Comparison of ENCODE assay signal across 27 mouse cellular contexts in genomic region chr2:9733243-9733642, GRCm38 (mm10).
"Had no signal": no experiment of that assay in that cellular context is flagged by ENCODE, and none has a peak within 500 bp of the region (broad histone marks: within the 10 kb centered on the region; RNA-seq: fewer than 3 reads in every experiment).

No protein-coding gene starts in this region.

- H3K4me1 ChIP-seq: heart, embryonic 12.5 days; hindbrain, embryonic 10.5 days; hindbrain, embryonic 12.5 days; intestine, embryonic 15.5 days; kidney, embryonic 15.5 days; limb, embryonic 13.5 days; limb, embryonic 15.5 days; liver, embryonic 13.5 days; liver, embryonic 15.5 days had no signal

- H3K9me3 ChIP-seq: heart, embryonic 10.5 days; hindbrain, embryonic 10.5 days; hindbrain, embryonic 12.5 days; intestine, embryonic 15.5 days; kidney, embryonic 15.5 days; limb, embryonic 15.5 days; liver, embryonic 13.5 days; liver, embryonic 15.5 days had no signal

- H3K4me2 ChIP-seq: heart, embryonic 12.5 days; hindbrain, embryonic 12.5 days; hindbrain, embryonic 14.5 days; intestine, embryonic 15.5 days; kidney, embryonic 15.5 days; limb, embryonic 13.5 days; limb, embryonic 15.5 days; liver, embryonic 13.5 days; liver, embryonic 15.5 days had no signal

- H3K27ac ChIP-seq: gastrocnemius, adult 2 months; heart, embryonic 10.5 days; hindbrain, embryonic 10.5 days; hindbrain, embryonic 12.5 days; hindbrain, embryonic 14.5 days; intestine, embryonic 15.5 days; kidney, embryonic 15.5 days; kidney, postnatal 0 days; layer of hippocampus, adult 2 months; left cerebral cortex, adult 2 months; limb, embryonic 13.5 days; limb, embryonic 15.5 days; liver, embryonic 13.5 days; liver, embryonic 15.5 days had no signal

- DNase-seq: gastrocnemius, adult 2 months; gastrocnemius, postnatal 10 days; gastrocnemius, postnatal 25 days; heart, adult 18-20 months; heart, postnatal 10 days; heart, postnatal 4 days; kidney, adult 18-20 months; kidney, adult 9 months; kidney, postnatal 25 days; kidney, postnatal 4 days; liver, embryonic 13.5 days had no signal

- H3K4me3 ChIP-seq: gastrocnemius, adult 2 months; heart, embryonic 10.5 days; heart, embryonic 12.5 days; hindbrain, embryonic 10.5 days; hindbrain, embryonic 12.5 days; intestine, embryonic 15.5 days; kidney, embryonic 15.5 days; layer of hippocampus, adult 2 months; left cerebral cortex, adult 2 months; limb, embryonic 13.5 days; limb, embryonic 15.5 days; liver, embryonic 13.5 days; liver, embryonic 15.5 days had no signal

- ATAC-seq: hindbrain, embryonic 16.5 days; inflammation-experienced regulatory T-cells, adult 6 months; intestine, embryonic 15.5 days; intestine, postnatal 0 days had no signal

- H3K27me3 ChIP-seq: heart, embryonic 12.5 days; hindbrain, embryonic 12.5 days; intestine, embryonic 15.5 days; kidney, embryonic 15.5 days; limb, embryonic 13.5 days; limb, embryonic 15.5 days; liver, embryonic 13.5 days; liver, embryonic 15.5 days had no signal

- H3K9ac ChIP-seq: heart, embryonic 12.5 days; hindbrain, embryonic 12.5 days; hindbrain, embryonic 14.5 days; intestine, embryonic 15.5 days; kidney, embryonic 15.5 days; limb, embryonic 13.5 days; limb, embryonic 15.5 days; liver, embryonic 13.5 days; liver, embryonic 15.5 days had no signal

- H3K36me3 ChIP-seq: heart, embryonic 10.5 days; heart, embryonic 12.5 days; hindbrain, embryonic 10.5 days; hindbrain, embryonic 12.5 days; intestine, embryonic 15.5 days; kidney, embryonic 15.5 days; limb, embryonic 13.5 days; limb, embryonic 15.5 days; liver, embryonic 13.5 days; liver, embryonic 15.5 days had no signal
